26 mouse cellular contexts compared by ENCODE assay signal in genomic region chr2:92972071-92972470, GRCm38 (mm10). TPM values are rescaled to one million over a fixed set of nuclear protein-coding genes. Genes with fewer than 3 reads are reported as not detected.
DNase-seq lines count a peak whose midpoint lies in the region; ATAC-seq and TF ChIP-seq lines count a peak whose summit lies in the region.
"Had no signal": no experiment of that assay in that cellular context is flagged by ENCODE, and none has a peak within 500 bp of the region (broad histone marks: within the 10 kb centered on the region; RNA-seq: fewer than 3 reads in every experiment).

No protein-coding gene starts in this region.

- H3K9ac ChIP-seq in ES-Bruce4 (ENCODE audit: low read depth, poor library complexity, severe bottlenecking): no peak overlapping the region
- H3K9ac ChIP-seq in heart, embryonic 11.5 days (ENCODE audit: low read depth, low read length): no peak overlapping the region
- no peak overlapping the region for H3K9ac ChIP-seq in midbrain, embryonic 11.5 days (ENCODE audit: low read length)
- H3K9ac ChIP-seq: embryonic facial prominence, embryonic 15.5 days; forebrain, embryonic 15.5 days; intestine, embryonic 15.5 days; limb, embryonic 12.5 days; liver, postnatal 0 days had no signal

- H3K9me3 ChIP-seq in ES-Bruce4 (replicated peaks; ENCODE audit: control insufficient read depth, insufficient read depth, low read length, poor library complexity, severe bottlenecking) (no peaks in the 10 kb centered on the region), G1E (replicated peaks) (peaks cover 18% of the 10 kb centered on the region)
- no peaks in the 10 kb centered on the region for H3K9me3 ChIP-seq in heart, embryonic 11.5 days (replicated peaks; ENCODE audit: control insufficient read depth, low read length)
- H3K9me3 ChIP-seq in midbrain, embryonic 11.5 days (ENCODE audit: control insufficient read depth, low read length): no peaks in the 10 kb centered on the region
- H3K9me3 ChIP-seq: embryonic facial prominence, embryonic 15.5 days; forebrain, embryonic 15.5 days; heart, embryonic 10.5 days; limb, embryonic 12.5 days had no signal

- H3K4me2 ChIP-seq in heart, embryonic 11.5 days: no peak overlapping the region
- no peak overlapping the region for H3K4me2 ChIP-seq in midbrain, embryonic 11.5 days
- H3K4me2 ChIP-seq: embryonic facial prominence, embryonic 15.5 days; forebrain, embryonic 15.5 days; intestine, embryonic 15.5 days; limb, embryonic 12.5 days; liver, embryonic 11.5 days had no signal

- WGBS in heart, embryonic 11.5 days (ENCODE audit: insufficient replicate concordance): 89% methylated on average over 17 of the region's 17 CpGs
- 87% methylated on average over 17 of the region's 17 CpGs for WGBS in midbrain, embryonic 11.5 days

- no peak overlapping the region for H3K27ac ChIP-seq in ES-Bruce4 (ENCODE audit: insufficient read depth, low read length)
- no peak overlapping the region for H3K27ac ChIP-seq in heart, embryonic 11.5 days (ENCODE audit: low read depth, low read length)
- H3K27ac ChIP-seq in midbrain, embryonic 11.5 days (ENCODE audit: low read depth, low read length): no peak overlapping the region
- H3K27ac ChIP-seq: embryonic facial prominence, embryonic 15.5 days; forebrain, embryonic 15.5 days; heart, embryonic 10.5 days; hindbrain, embryonic 10.5 days; intestine, embryonic 15.5 days; limb, embryonic 12.5 days; macrophage had no signal

- H3K27me3 ChIP-seq in ES-Bruce4 (ENCODE audit: control insufficient read depth, insufficient read depth, low read length, poor library complexity, severe bottlenecking) (no peaks in the 10 kb centered on the region), G1E (ENCODE audit: insufficient read depth, low read length) (no peaks in the 10 kb centered on the region)
- H3K27me3 ChIP-seq in heart, embryonic 11.5 days (ENCODE audit: control insufficient read depth, insufficient read depth, low read length): no peaks in the 10 kb centered on the region
- H3K27me3 ChIP-seq in midbrain, embryonic 11.5 days (ENCODE audit: control insufficient read depth, insufficient read depth, low read length): no peaks in the 10 kb centered on the region
- H3K27me3 ChIP-seq: embryonic facial prominence, embryonic 15.5 days; forebrain, embryonic 15.5 days; intestine, embryonic 15.5 days; limb, embryonic 12.5 days had no signal

- TF ChIP-seq POLR2A in ES-Bruce4 (IDR thresholded peaks at IDR 0.05; ENCODE audit: insufficient read depth, low read length): no peak

- DNase-seq in cerebellum, postnatal 25 days: peak; percentile 38 to 56
- no peak for DNase-seq in cerebellum, adult 11 months
- DNase-seq in G1E (ENCODE audit: low spot score): no peak
- DNase-seq in thymus, postnatal 25 days: peak; percentile 45
- DNase-seq in midbrain, embryonic 11.5 days (ENCODE audit: low spot score, missing footprints): no peak
- DNase-seq: adrenal gland, postnatal 10 days; gastrocnemius, postnatal 36 days; kidney, adult 8-10 months; kidney, postnatal 10 days; liver, postnatal 0 days had no signal

- TF ChIP-seq EP300 in ES-Bruce4 (IDR thresholded peaks at IDR 0.05; ENCODE audit: insufficient read depth, low read depth, low read length): no peak

- ATAC-seq in G1E (ENCODE audit: extremely low read depth, insufficient number of reproducible peaks, low FRiP score, poor library complexity, severe bottlenecking): no peak
- ATAC-seq in heart, embryonic 11.5 days (replicated peaks; ENCODE audit: insufficient number of reproducible peaks, low FRiP score, low TSS enrichment): no peak
- no peak for ATAC-seq in midbrain, embryonic 11.5 days (ENCODE audit: low FRiP score)
- ATAC-seq: forebrain, embryonic 15.5 days; hindbrain, embryonic 16.5 days; intestine, embryonic 15.5 days; liver, postnatal 0 days; lung, postnatal 0 days; midbrain, embryonic 16.5 days had no signal

- H3K4me3 ChIP-seq in ES-Bruce4 (ENCODE audit: low read depth, low read length): no peak overlapping the region
- peak overlapping the region; percentile 48; the same call in 1 of the 2 replicates for H3K4me3 ChIP-seq in G1E (ENCODE audit: low read depth, low read length)
- H3K4me3 ChIP-seq in heart, embryonic 11.5 days (ENCODE audit: low read depth, low read length): no peak overlapping the region
- no peak overlapping the region for H3K4me3 ChIP-seq in midbrain, embryonic 11.5 days (ENCODE audit: low read depth, low read length)
- H3K4me3 ChIP-seq: embryonic facial prominence, embryonic 15.5 days; forebrain, embryonic 15.5 days; heart, embryonic 10.5 days; hindbrain, embryonic 10.5 days; intestine, embryonic 15.5 days; limb, embryonic 12.5 days; myocyte had no signal

- peaks cover 3% of the 10 kb centered on the region for H3K4me1 ChIP-seq in ES-Bruce4 (ENCODE audit: control insufficient read depth, insufficient read depth, low read length)
- peaks cover 69% of the 10 kb centered on the region for H3K4me1 ChIP-seq in G1E (ENCODE audit: insufficient read depth, low read depth, low read length)
- peaks cover 10% of the 10 kb centered on the region; the same call in 1 of the 2 replicates for H3K4me1 ChIP-seq in heart, embryonic 11.5 days (ENCODE audit: control insufficient read depth, insufficient read depth, low read length)
- peaks cover 3% of the 10 kb centered on the region; the same call in 1 of the 2 replicates for H3K4me1 ChIP-seq in midbrain, embryonic 11.5 days (ENCODE audit: control insufficient read depth, insufficient read depth, low read length)

- TF ChIP-seq CTCF in ES-Bruce4 (IDR thresholded peaks at IDR 0.05; ENCODE audit: low read depth, low read length): peak; percentile 28
- no peak for TF ChIP-seq CTCF in G1E (IDR thresholded peaks at IDR 0.05; ENCODE audit: low read depth, low read length)

- no peaks in the 10 kb centered on the region for H3K36me3 ChIP-seq in ES-Bruce4 (ENCODE audit: control insufficient read depth, insufficient read depth, low read length, poor library complexity, severe bottlenecking)
- peaks cover 76% of the 10 kb centered on the region for H3K36me3 ChIP-seq in G1E (replicated peaks)
- peaks cover 24% of the 10 kb centered on the region for H3K36me3 ChIP-seq in heart, embryonic 11.5 days (ENCODE audit: control insufficient read depth, insufficient read depth, low read length)
- H3K36me3 ChIP-seq in midbrain, embryonic 11.5 days (ENCODE audit: control insufficient read depth, insufficient read depth, low read length): peaks cover 14% of the 10 kb centered on the region

RNA-seq across cellular contexts. Expression of gene Syt13, which starts 57.2 kb away (rescaled TPM):
- polyA plus RNA-seq in ES-Bruce4 (2011; ENCODE audit: insufficient read depth, insufficient read length, low read depth, missing spikeins): 11.2 and 11.8 TPM in 2 replicates
- total RNA-seq in G1E (2014; fragmentation: Nextera tagmentation): not detected in 2 replicates
- 0.05 and 0.06 TPM in 2 replicates for total RNA-seq in G1E (2017)
- polyA plus RNA-seq in G1E (2012): not detected in 2 replicates
- polyA plus RNA-seq in heart, embryonic 11.5 days (2014; fragmentation: Nextera tagmentation; extraction: Ambion mirVana): 0.25 and 0.52 TPM in 2 replicates
- 14.7 TPM in 2 replicates for polyA plus RNA-seq in midbrain, embryonic 11.5 days (2014; fragmentation: Nextera tagmentation; extraction: Ambion mirVana)
- total RNA-seq: common myeloid progenitor, adult 5-6 weeks; MEL had no signal

Comparison
In these comparisons a context has a peak if more than half of its experiments do, and no peak if none do; other contexts are left out.
1. DNase-seq: peak in cerebellum, postnatal 25 days (2 of 2) and thymus, postnatal 25 days (single experiment); none in cerebellum, adult 11 months (single experiment), G1E (single experiment) and midbrain, embryonic 11.5 days (single experiment).